Mouse (Mus musculus) activated CD4-positive, CD25-positive, alpha-beta regulatory T cell, adult 4 months (primary cell): ENCODE measurements around the gene Impdh1. TPM values are rescaled to one million over a fixed set of nuclear protein-coding genes. Genes with fewer than 3 reads are reported as not detected.

Experiments
- ATAC-seq: one replicate; pipeline ENCODE4 v1.8.0; 2017
- polyA plus RNA-seq, 2 experiments: library from polyadenylated mRNA; unstranded; fragments of 100-300 nt; shearing (Covaris generic); gene quantifications; one replicate each; pipeline ENCODE4 v1.2.1; 2017

Gene Impdh1
- polyA plus RNA-seq, 2 experiments from 2014 or later = 13.0 to 16.5 TPM

GRCm38 (mm10) chr6:29211806-29212492, 4.2 kb downstream of the Impdh1 start:
- peak; percentile 66 for ATAC-seq

DNA sequence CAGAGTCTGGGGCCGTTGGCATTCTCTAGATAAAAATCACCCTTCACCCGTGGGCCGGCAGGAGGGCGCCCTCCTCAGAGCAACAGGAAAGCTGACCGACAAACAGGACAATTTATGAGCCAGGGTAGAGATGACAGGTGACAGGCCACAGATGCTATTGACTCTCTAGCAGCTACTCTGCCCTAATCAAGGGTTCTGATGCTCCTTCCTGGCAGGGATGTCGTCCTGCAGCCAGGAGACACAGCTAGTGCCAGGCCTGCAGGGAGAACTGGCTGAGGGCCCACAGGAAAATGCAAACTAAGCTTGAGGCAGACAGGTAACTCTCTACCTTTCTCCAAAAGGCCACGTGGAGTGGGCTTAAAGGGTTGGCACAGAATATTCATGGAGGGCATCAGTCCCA, 5.0 kb downstream of the Impdh1 start:
- ATAC-seq = no peak

DNA sequence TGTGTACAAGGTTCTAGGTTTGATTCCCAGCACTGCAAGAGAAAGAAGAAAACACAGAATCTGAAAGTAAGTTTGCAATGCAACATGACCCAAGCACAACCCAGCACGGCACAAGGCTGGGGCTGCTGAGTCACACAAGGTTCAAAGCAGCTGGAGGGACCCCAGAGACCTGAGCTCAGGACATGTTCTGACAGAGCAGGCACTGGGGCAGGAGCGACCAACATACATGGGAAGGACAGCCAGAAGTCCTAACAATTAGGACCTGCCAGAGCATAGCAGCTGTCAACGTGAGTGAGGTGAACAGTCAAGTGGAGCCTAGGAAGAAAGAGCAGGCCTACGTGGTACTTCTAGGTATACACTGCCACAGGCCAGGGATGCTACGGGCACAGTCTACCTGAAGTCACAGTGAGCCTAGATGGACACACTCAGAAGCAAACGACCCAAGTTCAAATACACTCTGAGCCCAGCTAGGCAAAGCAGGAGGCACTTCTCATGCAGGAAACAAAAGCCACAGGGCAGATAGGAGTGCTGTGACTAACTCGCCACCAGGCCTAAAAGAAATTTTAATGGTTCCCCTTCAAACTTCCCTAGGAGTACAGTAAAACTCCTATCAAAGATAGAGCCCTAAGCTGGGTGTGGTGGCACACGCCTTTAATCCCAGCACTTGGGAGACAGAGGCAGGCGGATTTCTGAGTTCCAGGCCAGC, 5.8 kb downstream of the Impdh1 start:
- ATAC-seq = no peak

GRCm38 (mm10) chr6:29208178-29208577, 8.0 kb downstream of the Impdh1 start:
- no peak for ATAC-seq

- ATAC-seq = no peak
These were observed 9.1 kb downstream of the Impdh1 start for GRCm38 (mm10) chr6:29207017-29207416.

DNA sequence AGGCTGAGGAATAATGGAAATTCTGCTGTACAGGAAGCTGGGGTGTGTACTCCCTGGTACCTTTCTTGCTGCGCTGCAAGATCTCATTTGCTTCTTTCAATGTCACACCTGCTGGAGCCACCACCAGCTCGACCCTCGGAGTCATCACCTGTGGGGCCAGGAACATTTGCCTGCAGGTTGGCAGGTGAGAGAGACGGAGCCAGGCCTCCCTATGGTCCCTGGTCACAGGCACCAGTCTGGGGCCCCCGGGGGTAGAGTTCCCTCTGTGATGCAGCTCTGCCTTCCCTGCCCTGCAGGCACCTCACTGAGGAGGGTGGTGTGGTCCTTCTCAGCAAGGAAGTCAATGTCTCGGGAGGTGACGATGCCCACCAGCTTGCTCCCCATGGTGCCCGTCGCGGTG, 10.2 kb downstream of the Impdh1 start:
- ATAC-seq = no peak

- ATAC-seq = peak; percentile 61
These were observed 11.1 kb downstream of the Impdh1 start for GRCm38 (mm10) chr6:29204932-29205614.

DNA sequence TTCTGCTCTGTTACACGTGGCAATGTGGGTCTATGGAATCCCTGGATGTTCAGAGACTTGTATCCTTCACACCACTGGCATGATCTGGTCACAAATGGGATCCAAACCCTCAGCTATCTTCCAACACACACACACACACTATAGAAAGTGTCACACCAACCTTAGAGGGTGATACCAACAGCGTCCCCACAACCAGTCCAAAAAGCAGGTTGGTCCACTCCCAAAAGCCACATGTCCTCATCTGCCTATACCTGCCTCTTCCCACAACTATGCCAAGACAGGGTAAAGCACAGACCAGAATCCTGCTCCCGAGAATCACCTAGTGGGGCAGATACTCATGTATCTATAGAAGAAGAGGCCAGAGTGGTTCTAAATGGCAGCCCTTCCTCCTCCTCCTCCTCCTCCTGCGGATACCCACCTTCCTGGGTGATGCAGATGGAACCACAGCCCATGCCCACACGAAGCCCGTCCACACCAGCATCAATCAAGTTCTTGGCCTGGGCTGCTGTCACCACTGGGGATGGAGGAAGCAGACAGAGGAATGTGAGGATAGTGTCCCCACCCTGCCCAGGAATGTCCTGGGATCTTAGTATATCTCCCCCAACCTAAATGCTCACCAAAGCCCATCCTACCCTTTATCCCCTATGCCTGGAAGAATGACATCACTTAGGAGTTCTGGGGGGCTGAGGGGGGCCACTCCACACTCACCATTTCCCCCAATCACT, 12.1 kb downstream of the Impdh1 start:
- ATAC-seq = no peak

DNA sequence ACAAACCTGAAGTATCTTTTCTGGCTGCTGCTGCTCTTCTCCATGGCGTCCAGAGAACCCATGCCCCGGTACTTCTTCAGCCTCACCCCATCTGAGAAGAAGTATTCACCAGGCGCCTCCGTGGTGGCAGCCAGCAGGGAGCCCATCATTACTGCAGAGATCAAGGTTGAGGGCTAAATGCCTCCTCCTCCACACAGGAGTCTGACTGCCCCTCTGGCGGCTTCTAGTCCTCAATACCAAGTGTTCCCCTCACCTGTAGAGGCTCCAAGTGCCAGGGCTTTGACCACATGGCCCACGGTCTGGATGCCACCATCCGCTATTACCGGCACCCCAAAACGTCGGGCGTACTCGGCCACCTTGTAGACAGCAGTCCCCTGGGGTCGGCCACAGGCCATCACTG, 13.1 kb downstream of the Impdh1 start:
- ATAC-seq = no peak

- ATAC-seq = no peak
These were observed 14.2 kb downstream of the Impdh1 start for GRCm38 (mm10) chr6:29201988-29202387.

GRCm38 (mm10) chr6:29201341-29201740, 14.8 kb downstream of the Impdh1 start:
- no peak for ATAC-seq

DNA sequence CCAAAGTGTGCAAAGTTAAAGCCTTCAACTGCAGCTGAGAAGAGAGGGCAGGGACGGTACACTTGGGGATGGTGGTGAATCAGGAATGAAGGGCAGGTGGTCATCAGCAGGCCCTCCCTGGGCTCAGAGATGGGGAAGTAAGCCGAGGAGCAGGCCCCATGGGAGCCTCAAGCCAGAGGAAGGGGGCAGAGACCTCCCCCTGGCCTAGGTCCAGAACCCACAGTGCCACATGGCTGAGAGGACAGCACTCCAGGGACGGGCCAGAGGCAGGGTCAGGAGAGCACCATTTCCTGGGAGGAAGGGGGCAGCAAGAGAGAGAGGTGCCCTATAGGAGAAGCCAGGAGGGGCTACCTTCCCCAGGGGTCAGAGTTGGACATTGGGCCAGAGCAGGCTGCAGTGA, 15.7 kb downstream of the Impdh1 start:
- no peak for ATAC-seq

DNA sequence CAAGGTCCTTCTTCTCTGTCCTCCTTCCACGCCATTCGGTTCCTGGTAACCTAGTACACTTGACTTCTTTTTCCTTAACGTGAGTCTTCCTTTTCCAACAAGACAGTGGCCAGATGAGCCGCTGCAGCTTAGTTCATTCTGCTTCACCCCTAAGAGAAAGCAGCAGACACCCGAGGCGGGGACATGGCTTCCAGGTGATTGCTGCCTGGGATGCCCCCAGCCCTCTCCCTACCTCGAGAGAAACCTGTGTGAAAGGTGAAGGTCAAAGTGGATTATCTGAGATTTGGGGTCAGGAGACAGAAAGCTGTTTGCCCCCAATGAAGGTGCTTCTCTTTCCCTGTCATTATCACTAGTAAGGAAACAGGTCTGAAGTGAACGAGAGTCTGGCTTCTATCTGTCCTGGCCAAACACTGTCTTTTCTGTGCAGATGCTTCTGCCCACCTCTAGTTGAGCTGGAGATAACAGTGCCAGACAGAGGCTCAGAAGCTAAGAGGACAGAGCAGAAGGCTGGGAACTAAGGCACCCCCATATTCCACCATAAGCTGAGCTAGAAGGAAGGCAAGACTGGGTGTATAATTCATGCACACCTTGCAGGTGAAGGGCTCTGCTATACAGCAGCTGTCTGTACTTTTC, 16.8 kb downstream of the Impdh1 start:
- ATAC-seq = no peak

- peak; percentile 95 for ATAC-seq
These were observed 17.6 kb downstream of the Impdh1 start for GRCm38 (mm10) chr6:29198309-29199222.

DNA sequence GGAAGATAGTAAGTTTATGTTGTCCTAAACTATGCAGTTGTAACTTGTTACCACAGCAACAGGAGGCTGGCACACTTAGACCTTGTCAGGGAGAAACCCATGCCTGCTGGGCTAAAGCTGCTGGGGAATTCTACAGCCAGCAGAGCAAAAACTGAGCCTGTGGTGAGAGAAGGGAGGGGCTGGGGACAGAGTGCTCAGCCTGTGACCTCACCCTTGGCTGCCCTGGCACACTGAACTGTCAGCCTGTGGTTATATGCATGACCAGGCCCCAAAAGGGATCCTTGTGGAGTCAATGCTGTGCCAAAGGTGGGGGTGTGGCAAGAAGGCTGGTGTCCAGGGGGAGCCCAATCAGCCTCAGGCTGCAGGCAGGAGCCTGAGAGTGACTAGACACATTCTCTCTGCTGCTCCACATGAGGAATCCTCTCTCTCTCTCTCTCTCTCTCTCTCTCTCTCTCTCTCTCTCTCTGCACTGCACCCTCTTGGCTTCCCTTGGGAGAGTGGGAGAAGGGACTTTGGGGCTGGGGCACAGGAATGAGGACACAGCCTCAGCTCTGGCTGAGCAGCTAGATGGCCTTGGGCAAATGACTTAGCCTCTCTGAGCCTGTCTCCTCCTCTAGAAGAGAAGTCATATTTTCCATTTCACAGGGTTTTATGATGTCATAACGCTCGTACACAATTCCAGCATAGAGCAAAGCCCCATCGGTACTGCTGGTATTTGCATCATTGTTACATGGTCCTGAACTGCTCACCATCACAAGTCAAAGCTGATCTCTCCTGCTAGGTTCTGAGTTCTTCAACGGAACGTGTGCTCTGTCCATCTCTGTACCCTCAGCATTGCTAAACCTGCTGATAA, 20.1 kb downstream of the Impdh1 start:
- no peak for ATAC-seq

DNA sequence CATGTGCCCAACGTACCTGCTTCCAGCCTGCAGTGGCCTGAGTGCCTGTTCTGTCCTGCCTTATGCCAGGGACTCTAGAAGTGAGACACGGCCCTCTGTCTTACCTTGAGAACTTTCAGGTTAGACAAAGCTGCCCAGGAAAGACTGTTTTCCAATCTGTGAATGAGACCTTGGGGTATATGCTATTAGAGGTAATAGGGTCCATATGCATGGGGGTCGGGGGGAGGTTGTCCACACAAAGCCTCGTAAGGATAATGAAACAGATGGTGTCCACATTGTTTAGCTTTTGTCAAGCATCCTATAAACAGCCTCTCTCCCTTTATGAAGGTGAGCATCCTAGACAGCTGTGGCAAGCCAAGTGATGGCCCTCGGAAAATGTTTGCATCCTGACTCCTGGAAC, 21.0 kb downstream of the Impdh1 start:
- no peak for ATAC-seq

DNA sequence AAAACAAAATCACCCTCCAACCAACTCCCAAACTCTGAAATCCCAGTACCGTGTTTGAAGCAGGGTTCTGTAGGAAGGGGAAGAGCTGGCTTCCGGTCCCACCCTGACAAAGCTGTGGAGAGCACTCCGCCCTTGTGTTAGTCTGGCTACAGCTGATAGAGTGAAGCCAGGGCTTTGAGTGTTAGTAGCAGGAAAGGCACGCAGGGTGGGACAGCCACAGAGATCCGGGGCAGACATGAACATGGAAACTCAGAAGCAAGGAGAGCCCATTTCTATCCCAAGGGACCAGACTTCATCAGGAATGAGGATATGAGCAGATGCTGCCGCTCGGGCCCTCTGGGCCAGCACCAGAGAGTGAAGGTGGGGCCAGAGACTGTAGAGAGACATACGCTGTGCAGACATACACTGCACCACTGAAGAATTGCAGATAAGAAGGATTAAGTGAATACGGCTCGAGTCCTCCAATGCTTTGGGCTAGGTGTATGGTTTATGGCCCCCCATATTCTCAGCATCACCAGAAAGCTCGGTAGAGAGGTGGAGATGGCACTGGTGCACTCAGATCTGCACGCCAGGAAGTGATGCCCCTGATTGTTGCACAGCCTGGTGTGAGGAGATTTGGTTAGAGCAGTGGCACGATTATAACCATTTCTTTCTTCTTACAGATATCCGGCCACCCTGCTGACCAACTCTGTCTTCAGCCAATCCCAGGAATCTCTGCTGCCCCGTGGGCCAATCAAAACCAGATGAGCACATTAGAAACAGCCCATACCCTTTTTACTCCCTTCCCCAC, 22.0 kb downstream of the Impdh1 start:
- ATAC-seq = no peak

GRCm38 (mm10) chr6:29187936-29188335, 28.2 kb downstream of the Impdh1 start:
- no peak for ATAC-seq

DNA sequence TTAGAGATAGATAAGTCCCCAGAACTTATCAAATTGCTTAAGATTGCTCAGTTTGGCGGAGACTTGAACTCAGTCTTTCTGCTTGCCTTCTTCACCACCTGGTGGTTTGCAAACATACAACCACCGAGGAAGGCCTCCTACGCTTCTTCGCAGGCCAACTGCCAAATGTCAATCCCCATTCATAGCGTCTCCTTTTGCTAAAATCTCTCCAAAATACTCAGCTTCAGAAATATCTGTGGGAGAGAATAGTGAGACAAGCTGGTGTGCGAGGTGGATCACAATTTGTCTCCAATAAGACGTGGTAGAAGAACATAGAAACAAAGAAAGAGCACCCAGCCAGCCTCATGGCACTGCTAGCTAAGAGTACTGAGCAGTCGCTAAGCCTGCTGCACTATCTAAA, 36.3 kb downstream of the Impdh1 start:
- ATAC-seq = no peak
